Mouse (Mus musculus): ENCODE measurements at regions not wholly inside any gene's neighbourhood (a gene's known extent, or its start where the extent isn't known, plus 50 kb on each side); places are given as distances from the start of the nearest gene placed in this dataset.

DNA sequence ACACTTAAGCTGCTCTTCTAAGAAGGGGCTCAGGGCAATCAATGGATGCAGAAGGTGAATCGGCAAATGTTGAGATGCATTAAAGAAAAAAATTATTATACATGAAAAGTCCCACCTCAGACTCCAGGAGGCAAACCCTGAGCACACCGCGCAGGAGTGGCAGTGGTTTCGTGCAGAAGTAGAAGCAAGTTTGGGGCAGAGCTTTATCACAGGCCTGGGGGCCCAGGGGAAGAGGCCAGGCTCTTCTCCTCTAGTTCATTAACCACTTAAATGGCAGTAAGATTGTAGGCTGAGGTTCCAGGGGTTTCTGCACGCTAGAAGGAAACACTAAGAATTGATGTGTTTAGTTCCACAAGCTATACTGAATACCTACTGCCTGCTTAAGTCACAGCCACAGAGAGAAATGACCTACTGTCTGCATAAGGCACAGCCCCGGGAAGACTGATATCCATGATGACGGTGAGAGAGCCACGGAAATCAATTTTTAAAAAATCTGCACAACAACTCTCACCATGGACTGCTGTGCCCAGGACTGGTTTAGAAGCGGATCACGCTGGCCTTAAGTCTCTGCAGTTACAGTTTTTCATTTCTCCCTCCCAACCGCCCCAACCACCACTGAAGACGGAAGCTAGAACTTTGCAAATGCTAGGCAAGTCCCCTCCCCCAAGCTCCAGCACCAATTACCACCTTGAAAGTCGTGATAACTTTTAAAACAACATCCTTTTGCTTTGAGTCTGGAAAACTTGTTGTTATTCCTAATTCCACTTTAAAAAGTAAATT lies 132.2 kb upstream of the Lef1 start:
- Histone ChIP-seq H3K4me1 (replicated peaks) (peaks cover 20% of the 10 kb centered on the region; the same call in 1 of the 2 replicates), H3K27ac (no peak overlapping the region), H3K4me3 (replicated peaks) (no peak overlapping the region), H3K9ac (replicated peaks) (no peak overlapping the region), H3K4me2 (peak overlapping the region; percentile 3; the same call in 1 of the 2 replicates), H3K9me3 (no peaks in the 10 kb centered on the region), H3K27me3 (no peaks in the 10 kb centered on the region; the same call in 1 of the 2 replicates), H3K36me3 (no peaks in the 10 kb centered on the region)
- 47% methylated on average over 13 of the region's 13 CpGs for WGBS
- no peak for ATAC-seq (ENCODE audit: insufficient number of reproducible peaks, insufficient read depth, low FRiP score, low TSS enrichment, low read depth)

DNA sequence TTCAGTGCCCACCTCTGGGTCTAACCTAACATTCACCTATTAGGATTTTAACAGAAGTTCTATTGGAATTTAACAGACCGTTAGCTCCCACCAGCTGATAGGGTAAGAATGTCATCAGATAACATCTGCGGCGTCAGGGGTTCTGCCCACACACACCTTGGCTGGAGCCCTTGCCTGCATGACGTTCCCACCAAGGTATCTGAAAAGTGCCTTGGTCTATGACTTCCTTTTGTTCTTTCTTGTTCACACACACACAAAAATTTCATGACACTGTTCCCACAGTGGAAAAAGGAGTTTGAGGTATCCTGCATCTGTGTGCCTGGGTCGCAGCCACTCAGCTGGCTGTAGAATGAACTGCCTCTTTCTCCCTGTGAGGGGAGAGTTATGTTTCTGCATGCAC lies 134.1 kb upstream of the Lef1 start:
- H3K36me3 ChIP-seq = no peaks in the 10 kb centered on the region
- no peak overlapping the region for H3K27ac ChIP-seq
- H3K27me3 ChIP-seq = no peaks in the 10 kb centered on the region
- no peak overlapping the region for H3K4me3 ChIP-seq (replicated peaks)
- 70% methylated on average over 5 of the region's 5 CpGs for WGBS
- no peak overlapping the region for H3K4me2 ChIP-seq
- H3K9ac ChIP-seq (replicated peaks) = no peak overlapping the region
- peaks cover 20% of the 10 kb centered on the region for H3K4me1 ChIP-seq (replicated peaks)
- ATAC-seq (ENCODE audit: insufficient number of reproducible peaks, insufficient read depth, low FRiP score, low TSS enrichment, low read depth) = no peak
- H3K9me3 ChIP-seq = no peaks in the 10 kb centered on the region

GRCm38 (mm10) chr3:130975291-130975690 lies 135.0 kb upstream of the Lef1 start:
- Histone ChIP-seq H3K4me1 (replicated peaks) (peaks cover 17% of the 10 kb centered on the region), H3K27ac (no peak overlapping the region), H3K4me3 (replicated peaks) (no peak overlapping the region), H3K36me3 (no peaks in the 10 kb centered on the region), H3K27me3 (no peaks in the 10 kb centered on the region), H3K9ac (replicated peaks) (no peak overlapping the region), H3K4me2 (no peak overlapping the region), H3K9me3 (no peaks in the 10 kb centered on the region)
- WGBS = 12% methylated on average over 1 of the region's 1 CpGs
- no peak for ATAC-seq (ENCODE audit: insufficient number of reproducible peaks, insufficient read depth, low FRiP score, low TSS enrichment, low read depth)

- H3K4me1 ChIP-seq (replicated peaks) = peaks cover 3% of the 10 kb centered on the region; the same call in 1 of the 2 replicates
- H3K27ac ChIP-seq = no peak overlapping the region
- WGBS = 82% methylated on average over 2 of the region's 2 CpGs
- ATAC-seq (ENCODE audit: insufficient number of reproducible peaks, insufficient read depth, low FRiP score, low TSS enrichment, low read depth) = no peak
- no peaks in the 10 kb centered on the region for H3K27me3 ChIP-seq
- no peak overlapping the region for H3K4me2 ChIP-seq
- no peak overlapping the region for H3K9ac ChIP-seq (replicated peaks)
- H3K4me3 ChIP-seq (replicated peaks) = no peak overlapping the region
- no peaks in the 10 kb centered on the region for H3K9me3 ChIP-seq
- no peaks in the 10 kb centered on the region for H3K36me3 ChIP-seq
These were observed 138.1 kb upstream of the Lef1 start for GRCm38 (mm10) chr3:130972126-130972525.

DNA sequence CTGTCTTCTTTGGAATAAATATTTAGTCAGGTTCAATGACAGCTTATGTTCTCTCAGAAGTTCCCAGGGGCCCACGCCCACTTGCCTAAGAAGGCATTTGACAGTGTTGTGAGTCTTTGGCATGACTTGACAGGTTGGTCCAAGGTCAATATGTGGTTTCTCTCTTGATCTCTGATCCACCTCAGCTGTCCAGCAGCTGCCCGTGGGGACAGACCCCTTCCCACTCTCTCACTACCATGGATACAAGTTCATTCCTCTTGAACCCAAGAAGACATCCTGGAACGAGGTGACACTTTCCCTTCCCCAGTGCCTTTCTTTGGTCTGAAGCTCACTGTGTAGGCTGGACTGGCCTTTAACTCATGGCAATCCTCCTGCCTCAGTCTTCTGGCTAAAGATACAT lies 145.0 kb upstream of the Lef1 start:
- no peak for ATAC-seq (ENCODE audit: insufficient number of reproducible peaks, insufficient read depth, low FRiP score, low TSS enrichment, low read depth)
- Histone ChIP-seq H3K4me3 (replicated peaks) (no peak overlapping the region), H3K9me3 (no peaks in the 10 kb centered on the region), H3K4me1 (replicated peaks) (peaks cover 13% of the 10 kb centered on the region), H3K27ac (no peak overlapping the region), H3K27me3 (0 out of 2 replicates have a peak, but pooled peaks cover 2% of the 10 kb centered on the region), H3K36me3 (no peaks in the 10 kb centered on the region), H3K4me2 (no peak overlapping the region), H3K9ac (replicated peaks) (no peak overlapping the region)
- WGBS = 87% methylated on average over 3 of the region's 3 CpGs

DNA sequence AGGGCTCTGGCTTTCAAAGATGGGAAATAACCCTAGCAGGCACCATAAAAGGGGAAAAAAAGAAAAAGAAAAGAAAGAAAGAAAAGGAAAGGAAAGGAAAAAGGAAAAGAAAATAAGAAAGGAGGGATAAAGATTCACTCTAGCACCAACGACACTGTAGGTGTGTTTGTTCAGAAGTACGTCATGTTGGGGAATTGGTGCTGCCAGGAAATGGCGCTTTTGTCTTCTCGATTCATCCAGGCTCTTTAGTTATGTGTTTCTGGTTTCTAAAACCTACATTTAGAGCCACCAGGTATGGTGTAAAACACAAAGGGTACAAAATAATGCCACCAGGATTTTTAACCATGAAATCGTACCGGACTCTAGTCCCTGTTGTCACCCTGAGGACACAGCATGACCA lies 146.2 kb upstream of the Lef1 start:
- 0 out of 2 replicates have a peak, but pooled peaks cover 2% of the 10 kb centered on the region for H3K27me3 ChIP-seq
- peaks cover 13% of the 10 kb centered on the region for H3K4me1 ChIP-seq (replicated peaks)
- H3K4me3 ChIP-seq (replicated peaks) = no peak overlapping the region
- no peak overlapping the region for H3K27ac ChIP-seq
- ATAC-seq (ENCODE audit: insufficient number of reproducible peaks, insufficient read depth, low FRiP score, low TSS enrichment, low read depth) = no peak
- H3K9me3 ChIP-seq = no peaks in the 10 kb centered on the region
- no peak overlapping the region for H3K9ac ChIP-seq (replicated peaks)
- H3K4me2 ChIP-seq = peak overlapping the region; percentile 34
- H3K36me3 ChIP-seq = no peaks in the 10 kb centered on the region
- 81% methylated on average over 6 of the region's 6 CpGs for WGBS

DNA sequence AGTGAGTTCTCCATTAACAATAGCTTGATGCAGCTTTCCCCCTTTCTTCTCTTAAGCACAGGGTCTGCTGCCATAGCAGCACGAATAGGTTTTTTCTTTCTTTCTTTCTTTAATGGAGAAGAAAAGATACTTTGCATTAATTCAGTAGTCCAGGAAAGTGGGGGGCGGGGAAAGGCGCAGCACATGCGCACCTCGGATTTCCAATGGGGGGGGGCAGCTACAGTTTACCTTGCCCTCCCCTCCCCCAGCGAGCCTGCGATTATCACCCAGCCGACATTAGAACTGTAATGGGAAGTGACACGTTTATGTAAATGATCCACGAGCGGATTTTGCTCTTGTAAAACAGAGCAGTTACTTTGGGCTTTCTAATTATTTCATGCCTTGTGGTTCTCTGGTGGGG lies 146.6 kb upstream of the Lef1 start:
- no peaks in the 10 kb centered on the region for H3K36me3 ChIP-seq
- peaks cover 13% of the 10 kb centered on the region for H3K4me1 ChIP-seq (replicated peaks)
- WGBS = 24% methylated on average over 11 of the region's 11 CpGs
- H3K4me2 ChIP-seq = peak overlapping the region; percentile 34
- no peaks in the 10 kb centered on the region for H3K9me3 ChIP-seq
- H3K9ac ChIP-seq (replicated peaks) = no peak overlapping the region
- 0 out of 2 replicates have a peak overlapping the region, but pooled peaks have one; percentile 0 for H3K4me3 ChIP-seq (replicated peaks)
- no peak overlapping the region for H3K27ac ChIP-seq
- 0 out of 2 replicates have a peak, but pooled peaks cover 2% of the 10 kb centered on the region for H3K27me3 ChIP-seq
- ATAC-seq (ENCODE audit: insufficient number of reproducible peaks, insufficient read depth, low FRiP score, low TSS enrichment, low read depth) = no peak

DNA sequence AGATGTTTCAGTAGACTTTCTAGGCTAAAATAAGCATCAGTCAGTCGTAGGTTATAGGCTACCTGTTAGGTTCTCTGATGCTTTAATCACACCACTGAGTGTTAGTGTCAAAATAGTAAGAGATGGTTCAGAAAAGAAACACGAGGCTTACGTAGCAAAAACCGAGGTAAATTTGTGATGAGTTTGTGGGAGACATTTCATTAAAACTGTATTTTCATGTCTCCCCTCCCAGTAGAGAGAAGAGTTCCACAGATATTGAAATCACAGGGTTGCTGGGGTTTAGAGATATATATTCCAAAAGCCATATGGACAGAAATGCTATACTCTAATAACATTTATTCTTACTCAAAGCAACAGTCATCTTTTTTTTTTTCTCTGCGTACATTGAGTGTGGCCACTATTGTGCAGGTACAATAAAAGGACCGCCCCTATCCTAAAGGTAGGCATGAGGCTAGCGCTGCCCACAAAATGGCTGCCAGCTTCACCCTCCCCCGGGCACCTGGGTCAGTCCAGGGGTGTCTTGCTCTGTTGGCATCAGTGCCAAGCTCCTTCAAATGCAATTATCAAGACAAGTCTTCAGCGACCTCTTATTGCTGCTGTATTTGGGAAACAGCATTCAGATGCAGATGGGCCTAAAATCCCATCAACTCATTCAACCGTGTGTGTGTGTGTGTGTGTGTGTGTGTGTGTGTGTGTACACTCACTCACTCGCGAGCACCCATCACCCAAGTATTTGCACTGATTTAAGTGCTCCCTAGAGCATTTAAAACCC lies 147.4 kb upstream of the Lef1 start:
- no peak for ATAC-seq (ENCODE audit: insufficient number of reproducible peaks, insufficient read depth, low FRiP score, low TSS enrichment, low read depth)
- Histone ChIP-seq H3K27me3 (0 out of 2 replicates have a peak, but pooled peaks cover 2% of the 10 kb centered on the region), H3K4me2 (peak overlapping the region; percentile 34), H3K9ac (replicated peaks) (no peak overlapping the region), H3K4me3 (replicated peaks) (no peak overlapping the region), H3K36me3 (no peaks in the 10 kb centered on the region), H3K9me3 (no peaks in the 10 kb centered on the region), H3K4me1 (replicated peaks) (peaks cover 14% of the 10 kb centered on the region), H3K27ac (no peak overlapping the region)
- 72% methylated on average over 12 of the region's 12 CpGs for WGBS

DNA sequence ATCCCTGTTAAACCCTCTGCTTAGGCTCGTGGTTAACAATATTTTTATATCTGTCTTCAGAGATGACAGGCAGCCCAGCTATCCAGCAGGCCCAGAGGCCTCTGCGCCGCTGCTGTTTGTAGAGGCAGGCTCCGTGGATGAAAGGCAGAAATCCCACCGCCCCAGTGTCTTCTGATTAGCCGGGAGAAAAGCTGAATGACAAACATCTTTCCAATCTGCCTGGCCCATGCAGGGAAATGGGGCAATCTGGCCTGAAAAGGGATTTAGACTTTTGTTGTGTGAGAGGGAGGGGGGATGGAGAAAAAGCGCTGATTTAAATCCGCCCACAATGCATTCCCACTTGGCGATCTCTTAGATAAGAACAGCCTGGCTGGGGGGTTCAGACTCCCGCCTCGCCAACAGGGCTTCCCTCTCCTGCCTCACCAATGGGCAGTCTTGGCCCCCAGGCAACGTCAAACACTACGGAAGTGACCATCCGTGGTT lies 148.1 kb upstream of the Lef1 start:
- Histone ChIP-seq H3K27ac (no peak overlapping the region), H3K4me3 (replicated peaks) (no peak overlapping the region), H3K4me1 (replicated peaks) (peaks cover 16% of the 10 kb centered on the region), H3K4me2 (no peak overlapping the region), H3K9ac (replicated peaks) (no peak overlapping the region), H3K36me3 (no peaks in the 10 kb centered on the region), H3K9me3 (no peaks in the 10 kb centered on the region), H3K27me3 (0 out of 2 replicates have a peak, but pooled peaks cover 2% of the 10 kb centered on the region)
- 32% methylated on average over 14 of the region's 14 CpGs for WGBS
- ATAC-seq (ENCODE audit: insufficient number of reproducible peaks, insufficient read depth, low FRiP score, low TSS enrichment, low read depth) = no peak

GRCm38 (mm10) chr3:130961704-130962103 lies 148.6 kb upstream of the Lef1 start:
- H3K4me2 ChIP-seq = no peak overlapping the region
- H3K36me3 ChIP-seq = no peaks in the 10 kb centered on the region
- 0 out of 2 replicates have a peak, but pooled peaks cover 2% of the 10 kb centered on the region for H3K27me3 ChIP-seq
- no peak overlapping the region for H3K4me3 ChIP-seq (replicated peaks)
- 55% methylated on average over 6 of the region's 6 CpGs for WGBS
- H3K27ac ChIP-seq = no peak overlapping the region
- ATAC-seq (ENCODE audit: insufficient number of reproducible peaks, insufficient read depth, low FRiP score, low TSS enrichment, low read depth) = no peak
- H3K9me3 ChIP-seq = no peaks in the 10 kb centered on the region
- H3K4me1 ChIP-seq (replicated peaks) = peaks cover 16% of the 10 kb centered on the region
- H3K9ac ChIP-seq (replicated peaks) = no peak overlapping the region

- ATAC-seq (ENCODE audit: insufficient number of reproducible peaks, insufficient read depth, low FRiP score, low TSS enrichment, low read depth) = no peak
- Histone ChIP-seq H3K27ac (no peak overlapping the region), H3K4me1 (replicated peaks) (peaks cover 3% of the 10 kb centered on the region; the same call in 1 of the 2 replicates), H3K9me3 (no peaks in the 10 kb centered on the region), H3K27me3 (no peaks in the 10 kb centered on the region), H3K9ac (replicated peaks) (no peak overlapping the region), H3K36me3 (no peaks in the 10 kb centered on the region), H3K4me2 (no peak overlapping the region), H3K4me3 (replicated peaks) (no peak overlapping the region)
- WGBS = 83% methylated on average over 4 of the region's 4 CpGs
These were observed 154.3 kb upstream of the Lef1 start for GRCm38 (mm10) chr3:130955958-130956357.

Measured in limb, embryonic 12.5 days (tissue).